Mouse (Mus musculus) kidney, postnatal 10 days (tissue): ENCODE data around the gene Pik3r6.

Source experiments
- DNase-seq: peaks from one replicate; pipeline ENCODE4 v3.0.0; 2021; ENCODE audit warnings: mixed read lengths

Gene Pik3r6

DNA sequence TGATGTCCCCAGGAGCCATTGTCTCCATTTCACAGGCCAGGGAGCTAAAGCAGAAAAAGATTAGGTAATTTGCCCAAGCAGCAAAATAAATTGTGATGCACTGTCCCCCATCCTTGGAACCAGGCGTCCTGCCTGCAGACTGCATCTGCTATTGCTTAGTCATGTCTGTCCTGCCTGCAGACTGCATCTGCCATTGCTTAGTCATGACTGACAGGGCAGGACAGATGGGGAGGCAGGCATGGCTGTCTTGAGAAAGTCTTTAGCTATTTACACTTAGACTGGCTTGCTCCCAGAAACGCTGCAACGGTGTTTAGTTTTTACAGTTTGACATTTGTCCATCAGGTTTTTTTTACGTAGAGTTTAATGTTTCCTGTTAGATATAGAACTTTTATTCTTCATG lies 33.6 kb downstream of the Pik3r6 start:
- DNase-seq = no peak

DNA sequence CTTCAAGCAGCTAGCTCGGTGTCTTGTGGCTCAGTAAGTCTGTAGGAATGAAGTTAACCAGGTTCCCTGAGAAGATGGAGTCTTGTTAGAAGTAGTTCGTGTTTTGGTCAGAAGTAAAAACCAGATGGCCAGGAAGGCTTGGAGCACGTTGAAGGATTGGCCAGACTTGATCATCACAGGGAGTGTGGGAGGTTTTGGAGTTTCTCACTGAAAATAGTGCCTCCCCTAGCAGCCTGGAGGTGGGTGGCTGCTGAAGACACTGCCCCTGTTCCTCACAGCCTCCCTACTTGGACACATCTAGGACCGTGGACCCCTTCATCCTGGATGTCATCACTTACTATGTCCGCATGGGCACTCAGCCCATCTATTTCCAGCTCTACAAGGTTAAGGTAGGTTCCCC lies 36.8 kb downstream of the Pik3r6 start:
- no peak for DNase-seq

DNA sequence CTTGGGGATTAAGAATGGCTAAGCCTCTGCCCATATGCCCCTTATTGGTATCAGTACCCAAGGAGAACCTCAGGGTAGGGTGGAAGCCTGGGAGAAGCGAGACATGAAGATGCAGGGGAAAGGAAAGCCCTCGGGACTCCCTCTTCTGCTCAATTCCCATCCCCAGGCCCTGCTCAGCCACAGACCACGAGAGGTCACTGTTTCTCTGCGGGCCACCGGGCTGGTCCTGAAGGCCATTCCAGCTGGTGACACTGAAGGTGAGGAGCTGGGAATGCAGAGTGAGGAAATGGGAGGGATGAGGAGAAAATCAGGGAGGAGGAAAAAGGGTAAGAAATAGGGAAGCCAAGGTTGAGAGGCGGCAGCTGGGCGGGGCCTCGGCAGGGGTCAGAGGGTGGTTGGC lies 41.7 kb downstream of the Pik3r6 start:
- DNase-seq = peak; percentile 76

DNA sequence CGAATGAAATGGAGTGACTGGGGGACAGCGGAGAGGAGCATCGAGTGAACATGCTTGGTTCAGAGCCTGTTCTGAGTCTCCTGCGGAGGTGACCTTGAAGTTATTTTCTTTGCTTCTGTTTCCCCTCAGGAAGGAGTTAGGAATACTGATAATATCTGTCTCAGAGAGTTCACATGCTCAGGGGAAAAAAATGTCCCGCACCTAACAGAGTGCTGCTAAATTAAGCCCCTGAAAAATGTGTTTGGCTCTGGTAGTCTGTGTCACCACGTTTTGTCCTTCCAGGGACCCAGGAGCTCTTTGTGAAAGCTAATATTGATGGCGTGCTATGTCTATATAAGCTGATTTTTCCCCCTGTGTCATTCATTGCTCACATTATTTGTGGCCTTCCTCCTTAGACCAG lies 42.4 kb downstream of the Pik3r6 start:
- DNase-seq = no peak

DNA sequence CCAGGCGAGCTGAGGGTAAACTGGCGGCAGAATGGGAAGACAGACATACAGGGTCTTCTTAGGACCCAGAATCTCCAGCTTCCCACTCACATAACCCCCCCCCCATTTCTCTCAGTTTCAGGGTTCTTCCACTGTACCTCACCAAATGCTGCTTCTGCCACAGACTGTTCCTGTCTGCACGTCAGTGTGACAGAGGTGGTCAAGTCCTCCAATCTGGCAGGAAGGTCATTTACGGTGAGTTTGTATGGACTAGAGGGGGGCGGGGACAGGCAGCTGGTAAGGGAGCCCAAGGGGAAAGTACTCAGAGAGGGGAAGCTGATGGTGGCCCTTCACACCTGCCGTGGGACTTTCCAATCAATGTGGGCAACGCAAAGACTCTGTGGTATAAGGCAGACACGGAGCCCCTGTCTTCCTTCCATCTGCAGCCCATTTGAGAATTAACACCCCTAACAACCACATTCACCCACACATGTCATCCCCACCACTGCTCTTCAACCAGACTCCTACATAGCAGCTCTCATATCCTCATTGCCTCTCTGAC lies 42.9 kb downstream of the Pik3r6 start:
- no peak for DNase-seq

DNA sequence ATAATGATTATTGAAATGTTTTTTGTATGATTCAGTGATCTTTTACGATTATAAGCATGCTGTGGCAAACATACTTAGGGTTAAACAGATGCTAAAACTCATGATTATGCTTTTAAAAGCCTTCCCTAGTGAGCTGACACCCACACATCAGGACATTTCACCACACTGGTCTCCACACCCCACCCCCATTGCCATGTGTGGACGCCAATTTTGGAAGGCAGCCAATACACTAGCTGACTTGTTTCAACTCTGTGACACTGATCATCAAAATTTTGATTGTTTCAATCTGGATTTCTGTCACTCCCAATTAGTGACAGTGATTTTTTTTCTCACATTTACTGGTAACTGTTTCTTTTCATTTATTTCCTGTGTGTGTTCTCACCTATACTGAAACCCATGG lies 44.7 kb downstream of the Pik3r6 start:
- DNase-seq = no peak

DNA sequence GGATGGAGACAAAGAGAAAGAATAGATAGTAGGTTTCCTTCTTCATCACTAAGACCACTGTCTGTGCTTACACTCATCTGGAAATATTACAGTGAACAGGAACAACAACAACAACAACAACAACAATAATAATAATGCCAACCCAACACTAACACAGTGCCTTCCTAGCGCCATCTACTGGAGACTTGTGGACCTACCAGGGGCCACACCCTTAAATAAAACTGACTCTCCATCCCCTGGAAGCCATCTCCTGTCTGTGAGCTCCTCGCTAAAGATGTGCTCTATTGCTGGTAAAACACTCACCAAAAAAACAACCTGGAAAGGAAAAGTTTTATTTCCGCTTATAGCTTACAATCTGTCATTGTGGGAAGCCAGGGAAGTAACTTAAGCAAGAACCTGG lies 46.8 kb downstream of the Pik3r6 start:
- DNase-seq = no peak

DNA sequence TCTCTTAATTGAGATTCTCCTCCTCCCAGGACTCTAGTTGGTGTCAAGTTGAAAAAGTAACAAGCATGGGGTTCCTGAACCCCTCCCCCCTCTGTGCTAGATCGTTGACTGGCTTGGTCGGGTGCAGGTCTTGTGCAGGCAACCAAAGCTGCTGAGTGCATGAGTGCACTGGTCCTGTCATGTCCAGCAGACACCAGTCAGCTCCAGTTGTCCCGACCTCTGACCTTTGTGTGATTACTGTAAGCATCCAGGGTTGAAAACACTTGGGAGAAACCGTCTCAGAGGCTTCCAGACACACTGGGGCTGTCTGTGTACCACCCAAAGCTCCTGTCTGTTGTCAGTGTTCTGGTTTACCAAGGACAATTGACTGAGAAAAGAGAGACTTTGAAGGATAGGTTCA lies 47.5 kb downstream of the Pik3r6 start:
- DNase-seq = no peak

DNA sequence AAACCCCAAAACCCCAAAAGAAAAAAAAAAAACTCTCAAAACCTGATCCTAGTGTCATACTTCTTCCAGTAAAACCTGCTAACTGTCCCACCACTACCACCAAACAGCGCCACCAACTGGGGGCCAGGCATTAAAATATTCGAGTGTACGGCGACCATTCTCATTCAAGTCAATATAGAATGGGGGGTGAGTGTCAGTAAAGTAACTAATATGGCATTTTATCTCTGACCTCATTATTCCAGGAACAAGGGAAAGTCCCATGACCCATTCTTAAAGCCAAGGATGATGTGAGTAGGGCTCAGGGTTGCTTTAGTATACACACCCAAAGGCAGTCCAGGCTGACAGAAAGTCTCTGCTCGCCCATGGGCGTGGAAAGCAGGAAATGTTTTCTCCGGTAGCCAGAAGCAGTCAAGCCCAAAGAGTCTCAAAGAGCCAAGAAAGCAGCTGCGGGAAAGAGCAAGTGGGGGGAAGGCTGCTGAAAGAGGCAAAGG lies 51.2 kb downstream of the Pik3r6 start:
- peak; percentile 73 for DNase-seq

DNA sequence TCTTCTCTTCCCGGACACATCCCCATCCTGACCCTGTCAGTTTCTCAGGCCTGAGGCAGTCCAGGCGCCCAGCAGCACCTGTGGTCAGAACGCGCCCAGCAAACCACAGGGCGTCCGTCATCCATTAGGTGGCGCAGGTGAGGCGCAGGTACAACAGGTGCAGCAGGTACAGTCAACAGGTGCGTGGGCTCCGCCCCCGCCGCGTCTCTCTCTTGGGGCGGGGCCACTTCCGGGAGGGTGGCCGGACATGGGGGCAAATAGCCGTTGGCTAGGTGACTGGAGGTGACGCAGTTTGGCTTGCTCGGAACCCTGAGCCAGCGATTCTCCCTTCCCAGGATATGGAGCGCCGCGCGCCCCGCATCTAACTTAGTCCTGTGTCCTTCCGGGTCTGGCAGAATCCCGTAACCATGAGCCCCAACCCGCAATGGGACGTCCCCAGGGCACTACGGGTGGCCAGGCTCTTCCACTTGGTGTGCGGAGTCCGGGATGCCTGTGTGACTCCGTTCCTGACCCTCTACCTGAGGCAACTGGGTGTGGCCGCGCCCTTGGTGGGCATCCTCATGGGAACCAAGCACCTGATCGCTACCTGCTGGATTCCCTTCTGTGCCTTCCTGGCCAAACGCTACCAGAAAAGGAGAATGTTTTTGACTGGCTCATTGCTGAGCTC lies 53.2 kb downstream of the Pik3r6 start, which contains the start of gene Mfsd6l:
Gene Mfsd6l, plus strand, starts transcription at position 269 of the 667 bp plus-strand sequence.
- peak; percentile 86 for DNase-seq

DNA sequence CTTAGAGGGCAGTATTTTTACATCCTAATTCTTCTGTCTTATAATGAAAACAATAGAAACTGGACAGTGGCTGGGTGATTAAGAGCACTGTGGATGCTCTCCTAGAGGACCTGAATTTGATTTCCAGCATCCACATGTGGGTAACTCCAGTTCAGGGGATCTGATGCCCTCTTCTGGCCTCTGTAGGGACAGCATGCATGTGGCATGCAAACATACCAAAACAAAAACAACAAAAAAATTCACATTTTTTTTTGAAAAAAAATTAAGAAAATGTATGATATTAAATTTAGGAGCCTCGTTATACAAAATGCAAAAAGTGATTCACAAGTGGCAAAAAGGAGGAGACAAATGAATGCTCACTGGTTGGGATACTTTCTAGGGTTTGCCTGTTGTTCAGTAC lies 56.7 kb downstream of the Pik3r6 start:
- peak; percentile 38 for DNase-seq

DNA sequence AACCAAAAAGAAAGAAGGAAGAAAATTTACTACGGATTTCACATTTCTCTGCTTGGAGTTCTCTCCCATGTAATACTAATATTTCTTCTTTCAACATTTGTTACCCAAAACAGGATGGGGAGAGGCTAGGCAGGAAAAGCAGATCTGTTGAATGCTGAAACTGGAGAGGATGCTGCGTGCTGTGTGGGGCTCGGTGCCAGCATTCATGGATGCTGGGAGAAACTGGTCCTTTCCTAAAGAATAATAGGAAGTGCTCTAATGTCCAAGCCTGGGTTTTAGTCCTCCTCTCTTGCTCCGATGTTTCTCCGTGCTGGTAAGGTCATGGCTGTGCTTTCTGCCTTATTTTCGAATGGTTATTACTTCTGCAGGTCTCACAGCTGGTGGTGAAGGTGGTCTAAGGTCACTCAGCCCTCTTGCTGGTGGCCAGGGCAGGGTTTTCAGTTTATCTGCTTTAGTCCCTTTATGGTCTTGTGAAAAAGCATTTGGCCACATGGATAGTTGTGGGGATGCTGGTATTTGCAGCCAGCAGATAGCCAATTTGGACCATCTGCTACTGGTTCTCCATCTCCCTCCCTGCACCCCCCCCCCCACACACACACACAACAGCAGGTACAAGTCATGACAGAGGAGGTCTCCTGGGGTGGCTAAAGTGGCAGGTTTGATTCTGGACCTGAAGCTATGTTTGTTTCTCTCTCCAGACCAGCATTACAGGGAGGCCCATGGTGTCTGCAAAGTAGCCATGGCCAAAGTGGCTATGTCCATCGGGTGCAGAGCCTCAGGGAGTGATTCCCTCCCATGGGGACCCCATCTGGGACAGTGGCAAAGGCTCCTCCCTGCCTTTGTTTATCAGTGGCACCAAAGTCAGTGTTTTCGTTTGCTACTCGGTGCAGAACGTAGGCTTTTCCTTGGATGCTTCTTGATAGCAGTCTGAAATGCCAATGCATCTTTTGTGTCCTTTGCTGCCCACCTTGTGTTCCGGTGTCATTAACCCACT lies 59.4 kb downstream of the Pik3r6 start:
- peak; percentile 57 for DNase-seq

DNA sequence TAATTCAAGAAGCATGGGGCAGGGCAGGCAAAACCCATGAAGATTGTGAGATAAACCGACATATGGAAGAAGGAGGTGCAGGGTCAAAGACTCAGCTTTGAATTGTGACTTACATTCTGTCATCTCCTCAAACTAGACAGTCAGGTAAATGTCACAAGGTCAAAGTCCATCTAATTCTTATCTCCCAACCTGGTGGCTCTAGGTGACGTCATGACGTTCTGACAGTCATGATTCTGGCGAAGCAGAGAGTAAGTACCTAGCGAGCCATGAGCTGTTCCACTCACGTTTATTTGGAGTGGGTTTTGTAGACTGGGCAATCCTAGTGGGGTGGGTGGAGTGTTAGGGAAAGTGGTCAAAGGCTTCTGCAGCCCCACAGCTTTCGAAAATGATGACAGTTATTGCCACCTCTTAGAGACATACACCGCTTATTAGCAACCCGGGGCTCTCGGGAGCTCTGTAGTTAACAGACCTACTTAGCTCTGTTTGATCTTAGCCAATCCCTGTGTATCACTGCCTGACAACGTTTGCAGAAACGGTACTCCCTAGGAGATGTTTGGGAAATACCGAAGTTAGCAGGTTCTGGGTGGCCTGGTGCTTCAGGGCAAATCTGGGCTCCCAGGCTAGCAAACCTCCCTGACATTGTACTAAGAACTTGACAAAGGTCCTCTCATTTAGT lies 61.7 kb downstream of the Pik3r6 start:
- no peak for DNase-seq

DNA sequence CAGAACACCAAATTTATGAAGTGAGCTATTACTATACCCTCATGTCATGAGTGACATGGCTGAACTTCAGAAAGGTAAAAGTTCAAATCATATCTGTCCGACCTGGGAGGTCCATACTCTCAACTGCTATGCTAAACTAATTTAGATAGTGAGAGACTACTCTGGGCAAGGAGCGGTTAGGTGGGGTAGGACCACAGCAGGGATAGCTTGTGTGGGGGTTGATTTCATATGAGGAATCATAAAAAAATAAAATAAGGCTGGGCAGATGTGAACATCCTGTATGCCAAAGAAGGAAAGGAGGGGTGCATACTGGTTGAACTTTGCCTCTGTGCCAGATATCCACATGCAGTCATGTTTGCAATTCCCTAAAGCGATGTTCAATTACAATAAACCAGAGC lies 62.2 kb downstream of the Pik3r6 start:
- DNase-seq = no peak

DNA sequence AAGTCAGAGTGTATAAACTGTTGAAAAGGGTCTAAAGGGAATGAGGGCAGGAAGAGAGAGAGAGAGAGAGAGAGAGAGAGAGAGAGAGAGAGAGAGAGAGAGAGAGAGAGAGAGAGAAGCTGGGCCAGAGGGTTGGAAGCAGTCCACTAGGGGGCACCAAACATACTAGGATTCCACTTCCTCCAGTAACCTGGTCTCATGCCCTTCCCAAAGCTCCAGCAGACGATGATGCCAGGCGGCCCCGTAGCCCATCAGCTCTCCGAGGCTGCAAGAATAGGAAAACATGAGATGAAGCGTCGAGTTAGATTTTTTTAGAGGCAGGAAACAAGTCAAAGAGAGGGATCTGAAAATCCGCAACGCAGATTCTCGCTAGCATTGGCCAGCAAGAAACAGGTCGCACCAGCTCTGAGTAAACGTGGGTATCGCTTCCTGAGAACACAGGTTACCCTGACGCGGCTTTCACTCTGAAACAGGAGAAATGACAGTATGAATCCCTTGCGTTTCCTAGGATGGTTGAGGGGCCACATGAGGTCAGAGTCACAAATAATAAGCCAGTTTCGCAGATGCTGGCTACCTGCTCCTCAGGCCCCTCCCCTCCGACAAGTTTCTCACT lies 63.7 kb downstream of the Pik3r6 start:
- DNase-seq = peak; percentile 88

DNA sequence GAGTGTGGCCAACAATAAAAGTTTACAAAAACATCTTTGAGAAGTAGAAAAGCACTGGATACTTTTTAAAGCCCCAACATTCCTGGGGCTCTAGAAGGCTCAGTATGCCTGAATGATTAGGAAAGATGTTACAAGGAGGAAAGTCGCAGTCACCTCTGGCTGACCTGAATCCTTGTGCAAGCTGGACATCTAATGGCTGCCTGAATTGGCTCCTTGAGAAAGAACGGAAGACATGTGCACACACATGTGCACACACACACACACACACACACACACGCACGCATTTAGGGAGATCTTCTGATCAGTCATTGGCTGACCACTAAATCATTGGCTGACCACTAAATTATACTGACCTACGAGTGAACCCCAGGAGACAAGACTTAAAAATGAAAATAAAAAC lies 68.0 kb downstream of the Pik3r6 start:
- DNase-seq = no peak

DNA sequence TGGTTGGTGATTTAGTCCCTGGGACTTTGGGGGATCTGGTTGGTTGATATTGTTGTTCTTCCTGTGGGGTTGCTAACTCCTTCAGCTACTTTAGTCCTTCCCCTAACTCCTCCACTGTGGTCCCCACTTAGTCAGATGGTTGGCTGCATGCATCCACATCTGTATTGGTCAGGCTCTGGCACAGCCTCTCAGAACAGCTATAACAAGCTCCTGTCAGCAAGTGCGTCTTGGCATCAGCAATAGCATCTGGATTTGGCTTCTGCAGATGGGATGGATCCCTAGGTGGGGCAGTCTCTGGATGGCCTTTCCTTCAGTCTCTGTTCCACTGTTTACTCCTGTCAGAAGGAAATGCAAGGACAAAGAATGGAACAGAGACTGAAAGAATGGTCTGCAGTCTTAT lies 74.3 kb downstream of the Pik3r6 start:
- no peak for DNase-seq

DNA sequence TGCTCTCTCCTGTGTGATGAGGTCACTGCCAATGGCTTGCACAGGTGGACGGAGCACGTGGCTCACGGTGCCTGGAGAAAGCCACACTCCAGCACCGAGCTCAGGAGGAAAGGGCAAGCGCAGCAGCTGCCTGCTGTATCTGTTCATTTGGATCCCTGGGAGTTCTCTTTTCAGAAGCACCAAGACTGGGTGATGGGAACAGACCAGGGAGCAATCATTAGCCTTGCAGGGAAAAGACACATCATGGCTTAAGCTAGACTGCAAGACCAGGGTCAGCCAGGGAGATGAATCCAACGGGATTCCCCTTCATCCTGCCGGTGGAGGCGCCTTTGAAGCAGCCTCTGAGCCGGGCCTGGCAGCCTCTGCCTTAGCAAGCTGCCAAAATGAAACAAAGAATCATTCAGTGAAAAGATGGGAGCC lies 76.7 kb downstream of the Pik3r6 start:
- peak; percentile 39 for DNase-seq

DNA sequence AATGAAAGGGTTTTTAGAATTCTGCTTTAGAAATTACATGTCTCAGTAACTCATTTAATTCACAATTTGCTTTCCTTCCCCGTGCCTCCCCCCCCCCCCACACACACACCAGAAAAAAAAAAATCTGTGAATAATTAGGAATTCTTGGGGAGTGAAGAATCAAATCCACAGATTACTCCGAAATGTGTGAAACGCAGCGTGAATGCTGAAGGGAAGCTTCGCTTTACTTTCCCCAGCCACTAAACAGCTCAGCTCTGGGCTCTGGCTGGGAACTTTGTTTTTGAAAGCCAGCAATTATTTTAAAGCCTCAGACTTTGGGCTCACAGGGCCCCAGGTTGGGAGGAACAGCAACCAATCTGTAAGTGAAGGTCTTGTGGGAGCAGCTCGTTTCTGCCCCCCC lies 77.7 kb downstream of the Pik3r6 start:
- no peak for DNase-seq

DNA sequence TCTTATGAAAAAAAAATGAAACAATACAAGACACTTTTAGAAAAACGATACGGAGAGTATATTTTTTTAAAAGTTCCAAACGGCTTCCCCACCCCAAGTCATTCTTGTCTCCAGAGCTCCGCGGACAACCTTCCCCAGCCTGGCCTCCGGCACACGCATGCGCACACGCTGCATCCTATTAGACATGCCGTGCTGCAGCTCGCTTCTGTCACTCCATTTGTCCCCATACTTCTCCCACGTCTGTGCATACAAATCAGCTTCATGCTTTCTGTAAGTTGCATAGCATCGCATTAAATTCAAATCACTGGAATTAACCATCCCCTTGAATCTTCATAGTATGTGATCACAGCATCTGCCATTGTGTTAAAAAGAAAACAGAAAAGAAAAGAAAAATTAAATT lies 80.4 kb downstream of the Pik3r6 start:
- DNase-seq = no peak

DNA sequence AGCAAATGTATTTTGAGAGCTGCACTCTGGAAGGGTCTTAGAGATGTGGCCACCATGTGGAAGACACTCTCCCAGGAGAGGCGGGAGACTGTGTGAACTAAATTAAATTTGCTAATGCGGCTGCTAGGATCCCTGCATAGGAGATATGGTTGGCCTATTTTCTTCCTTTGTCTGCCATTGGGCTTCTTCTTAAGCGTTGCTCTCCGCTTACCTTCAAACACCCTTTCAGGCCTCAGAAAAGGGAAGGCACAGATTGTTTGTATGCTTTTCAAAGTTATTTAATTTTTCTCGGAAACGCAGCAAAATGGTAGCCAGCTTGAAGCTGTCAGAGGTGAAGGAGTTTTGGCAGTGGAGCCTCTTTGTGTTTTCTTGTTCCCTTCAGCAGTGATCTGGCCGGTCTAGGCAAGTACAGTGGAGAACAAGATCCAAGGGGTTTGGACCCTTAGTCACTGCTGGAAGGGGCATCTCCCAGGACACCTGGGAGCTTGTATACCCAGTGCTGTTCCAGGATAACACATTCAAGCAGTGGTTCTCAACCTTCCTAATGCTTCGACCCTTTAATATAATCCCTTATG lies 81.2 kb downstream of the Pik3r6 start:
- DNase-seq = peak; percentile 45

DNA sequence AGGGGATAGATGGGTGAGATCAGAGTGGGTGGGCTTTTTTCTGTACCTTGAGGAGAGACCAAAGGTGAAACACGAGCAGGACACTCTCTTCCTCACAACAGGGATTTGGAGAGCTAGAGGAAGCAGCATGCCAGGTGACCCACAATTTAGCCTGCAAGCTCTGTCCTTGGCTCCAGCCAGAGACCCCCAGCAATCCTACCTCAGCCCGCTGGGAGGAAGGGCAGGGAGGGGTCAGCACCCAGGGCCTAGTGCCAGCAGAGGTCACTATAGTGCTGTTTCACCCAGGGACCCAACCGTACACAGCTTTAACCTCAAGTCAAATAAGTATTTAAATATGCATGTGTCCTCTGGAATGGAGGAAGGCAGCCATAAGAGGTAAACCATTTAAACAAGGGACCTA lies 83.1 kb downstream of the Pik3r6 start:
- DNase-seq = peak; percentile 63
